Mouse (Mus musculus) liver, embryonic 14.5 days (tissue): ENCODE data around the gene Cilp. TPM values are rescaled to one million over a fixed set of nuclear protein-coding genes. Genes with fewer than 3 reads are reported as not detected.

ENCODE experiments used
- ATAC-seq: fragments of 200-750 bp; cut with Nextera tagmentation; 2 replicates; pipeline ENCODE4 v1.8.0; 2017; ENCODE audit warnings: moderate number of reproducible peaks, mild to moderate bottlenecking, moderate library complexity; ENCODE audit not compliant: insufficient read depth
- DNase-seq, 3 experiments: peaks; one replicate each; pipeline ENCODE4 v3.0.0-alpha.2; 2012 to 2013; ENCODE audit warnings: low read depth in 3 of 3, low spot score in 3 of 3
- H3K27ac ChIP-seq: fragments of 300-500 bp; sonication (generic); 2 replicates; pipeline ENCODE4 v1.5.1; 2014; ENCODE audit warnings: moderate library complexity, mild to moderate bottlenecking, control low read depth, inconsistent platforms
- H3K27me3 ChIP-seq: fragments of 300-500 bp; sonication (generic); 2 replicates; pipeline ENCODE4 v1.6.1; 2014; ENCODE audit warnings: mild to moderate bottlenecking, low read length, moderate library complexity; ENCODE audit not compliant: control insufficient read depth, insufficient read depth
- H3K36me3 ChIP-seq: fragments of 300-500 bp; sonication (generic); replicated peaks from 2 replicates; pipeline ENCODE4 v1.6.1; 2014; ENCODE audit warnings: low read depth; ENCODE audit not compliant: control insufficient read depth, insufficient read depth
- H3K4me1 ChIP-seq, 2 experiments: fragments of 200-500 bp in 1 of 2; fragments of 300-500 bp in 1 of 2; sonication (generic) in 1 of 2; replicated peaks; 2 replicates each; pipeline ENCODE4 v1.6.1; 2012 to 2014; ENCODE audit warnings: antibody characterized with exemption in 1 of 2, inconsistent platforms in 1 of 2, low read length in 1 of 2; ENCODE audit not compliant: control insufficient read depth in 2 of 2, insufficient read depth in 2 of 2
- H3K4me2 ChIP-seq: fragments of 300-500 bp; sonication (generic); 2 replicates; pipeline ENCODE4 v1.6.1; 2014; ENCODE audit warnings: low read depth, mild to moderate bottlenecking, control low read depth, moderate library complexity
- H3K4me3 ChIP-seq, 2 experiments: fragments of 200-500 bp in 1 of 2; fragments of 300-500 bp in 1 of 2; sonication (generic) in 1 of 2; 2 replicates each; pipeline ENCODE4 v1.5.1; 2012 to 2014; ENCODE audit warnings: low read depth in 2 of 2, low read length in 2 of 2, mild to moderate bottlenecking in 2 of 2, control low read depth in 1 of 2, inconsistent platforms in 1 of 2, moderate library complexity in 1 of 2; ENCODE audit not compliant: insufficient read depth in 1 of 2
- H3K9ac ChIP-seq: fragments of 300-500 bp; sonication (generic); replicated peaks from 2 replicates; pipeline ENCODE4 v1.6.1; 2014; ENCODE audit warnings: mild to moderate bottlenecking, control low read depth, moderate library complexity
- H3K9me3 ChIP-seq: fragments of 300-500 bp; sonication (generic); 2 replicates; pipeline ENCODE4 v1.6.1; 2016; ENCODE audit warnings: low read length, mixed read lengths; ENCODE audit not compliant: control insufficient read depth
- CTCF ChIP-seq: IDR thresholded peaks from 2 replicates; pipeline ENCODE4 v1.5.1; 2016; ENCODE audit warnings: antibody characterized with exemption, low read depth, control low read depth
- EP300 ChIP-seq: IDR thresholded peaks from 2 replicates; pipeline ENCODE4 v1.6.1; 2016; ENCODE audit warnings: antibody characterized with exemption, low read depth
- WGBS: fragments of 180-500 bp; shearing (Covaris S2); extraction: QIAGEN DNeasy Blood & Tissue Kit; methylation state at CpG from one replicate; pipeline ENCODE4 v1.1.7; 2014; ENCODE audit not compliant: insufficient replicate concordance; 5-methylcytosine and 5-hydroxymethylcytosine counted together
- polyA plus RNA-seq, 2 experiments: library from polyadenylated mRNA; depleted of rRNA in 1 of 2; stranded (reverse) in 1 of 2; unstranded in 1 of 2; fragments of >200 nt; fragmentation: Nextera tagmentation in 1 of 2; extraction: Ambion mirVana in 1 of 2; gene quantifications; 2 replicates each; pipeline versions ENCODE4 v1.2.1 to v1.2.3; 2012 to 2014

Gene Cilp
- polyA plus RNA-seq (2012; rRNA removed) (0.01 TPM in 1 of 2 replicates, not detected in the other), polyA plus RNA-seq (2014; fragmentation: Nextera tagmentation; extraction: Ambion mirVana) (not detected in 2 replicates)

GRCm38 (mm10) chr9:65264959-65265358, at the start of gene Cilp:
Cilp (plus strand) TSS chr9:65265180.
- DNase-seq: no peak
- TF ChIP-seq EP300 (no peak), CTCF (no peak)
- Histone ChIP-seq H3K9me3 (no peaks in the 10 kb centered on the region), H3K27me3 (no peaks in the 10 kb centered on the region), H3K27ac (no peak within 1 kb of the TSS), H3K9ac (no peak within 1 kb of the TSS), H3K4me3 (no peak within 1 kb of the TSS), H3K4me2 (no peak within 1 kb of the TSS), H3K36me3 (no peaks in the 10 kb centered on the region), H3K4me1 (no peaks in the 10 kb centered on the region)
- WGBS: 55% methylated on average over 5 of the region's 5 CpGs
- ATAC-seq: no peak

GRCm38 (mm10) chr9:65215494-65216126, 49.4 kb upstream of the Cilp start:
- Histone ChIP-seq H3K4me1 (peaks cover 39 to 43% of the 10 kb centered on the region in 2 experiments), H3K4me2 (peak overlapping the region; percentile 93)
- WGBS: 2% methylated on average over 30 of the region's 31 CpGs

GRCm38 (mm10) chr9:65216972-65217371, 48.0 kb upstream of the Cilp start:
- Histone ChIP-seq H3K4me1 (peaks cover 39 to 43% of the 10 kb centered on the region in 2 experiments), H3K4me2 (peak overlapping the region; percentile 93), H3K27me3 (no peaks in the 10 kb centered on the region), H3K27ac (peak overlapping the region; percentile 98), H3K9me3 (no peaks in the 10 kb centered on the region), H3K4me3 (peak overlapping the region; percentile 51 to 73), H3K36me3 (no peaks in the 10 kb centered on the region; the same call in 1 of the 2 replicates), H3K9ac (peak overlapping the region; percentile 97)
- DNase-seq: no peak
- no peak for ATAC-seq
- TF ChIP-seq CTCF (no peak), EP300 (no peak)
- 9% methylated on average over 8 of the region's 8 CpGs for WGBS

More at GRCm38 (mm10) chr9:65215494-65216126, 49.4 kb upstream of the Cilp start:
- Histone ChIP-seq H3K9ac (peak overlapping the region; percentile 97), H3K9me3 (no peaks in the 10 kb centered on the region), H3K36me3 (no peaks in the 10 kb centered on the region; the same call in 1 of the 2 replicates), H3K4me3 (peak overlapping the region; percentile 73 to 74), H3K27me3 (no peaks in the 10 kb centered on the region), H3K27ac (peak overlapping the region; percentile 98)
- peak; percentile 76 for ATAC-seq
- TF ChIP-seq EP300 (peak; percentile 94), CTCF (no peak)
- DNase-seq: peak; percentile 89 to 92 (median 90)

GRCm38 (mm10) chr9:65217661-65218060, 47.3 kb upstream of the Cilp start:
- 6% methylated on average over 6 of the region's 6 CpGs for WGBS
- ATAC-seq (no peak), DNase-seq (peak in 1 of 3 experiments; percentile 57)
- TF ChIP-seq EP300: peak; percentile 7; the same call in 1 of the 2 replicates
- TF ChIP-seq CTCF: no peak
- peak overlapping the region; percentile 93 for H3K4me2 ChIP-seq
- no peaks in the 10 kb centered on the region for H3K9me3 ChIP-seq
- H3K27ac ChIP-seq: peak overlapping the region; percentile 98
- H3K36me3 ChIP-seq: no peaks in the 10 kb centered on the region; the same call in 1 of the 2 replicates
- peaks cover 39 to 43% of the 10 kb centered on the region in 2 experiments for H3K4me1 ChIP-seq
- H3K4me3 ChIP-seq: peak overlapping the region; percentile 51 to 73
- H3K27me3 ChIP-seq: no peaks in the 10 kb centered on the region
- H3K9ac ChIP-seq: peak overlapping the region; percentile 97

GRCm38 (mm10) chr9:65218916-65219315, 46.1 kb upstream of the Cilp start:
- ATAC-seq (no peak), DNase-seq (no peak)
- WGBS: 44% methylated on average over 1 of the region's 1 CpGs
- H3K27me3 ChIP-seq: no peaks in the 10 kb centered on the region
- peak overlapping the region; percentile 98 for H3K27ac ChIP-seq
- H3K36me3 ChIP-seq: no peaks in the 10 kb centered on the region; the same call in 1 of the 2 replicates
- H3K9ac ChIP-seq: peak overlapping the region; percentile 5; the same call in 1 of the 2 replicates
- peaks cover 39 to 43% of the 10 kb centered on the region in 2 experiments for H3K4me1 ChIP-seq
- H3K4me3 ChIP-seq: no peak overlapping the region
- H3K4me2 ChIP-seq: peak overlapping the region; percentile 93
- TF ChIP-seq EP300: no peak
- TF ChIP-seq CTCF: no peak
- no peaks in the 10 kb centered on the region for H3K9me3 ChIP-seq
